Mouse (Mus musculus) embryo, embryonic 10.5 days (tissue): Measurements from ENCODE around the gene Cnih1.
"Not testable (repeated sequence)": the region's sequence is repeated elsewhere in the genome, so short reads cannot be mapped to it uniquely, and the experiment has no call there.

Experiments used
- DNase-seq: peaks from one replicate; pipeline ENCODE4 v3.0.0-alpha.2; 2015; ENCODE audit warnings: low spot score

Cnih1 gene

DNA sequence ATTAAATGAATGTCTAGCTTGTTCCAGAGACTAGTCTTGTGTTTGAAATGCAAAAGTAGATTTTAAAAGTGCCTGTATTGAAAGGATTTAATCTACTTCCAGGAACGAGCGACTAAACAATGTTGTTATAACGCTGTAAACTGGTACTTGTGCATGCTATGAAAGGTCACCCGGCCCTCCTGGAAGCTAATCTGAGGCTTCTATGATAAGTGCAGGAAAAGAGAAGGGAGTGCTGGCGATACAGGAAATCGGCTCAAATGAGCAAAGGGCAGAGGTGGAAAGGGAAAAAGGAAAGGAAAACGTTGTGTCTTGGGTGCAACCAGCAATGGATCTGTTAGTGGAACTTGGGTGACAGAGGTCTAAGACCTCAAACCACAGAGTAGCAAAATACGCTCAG, 292 bp upstream of the Cnih1 start:
- no peak for DNase-seq

DNA sequence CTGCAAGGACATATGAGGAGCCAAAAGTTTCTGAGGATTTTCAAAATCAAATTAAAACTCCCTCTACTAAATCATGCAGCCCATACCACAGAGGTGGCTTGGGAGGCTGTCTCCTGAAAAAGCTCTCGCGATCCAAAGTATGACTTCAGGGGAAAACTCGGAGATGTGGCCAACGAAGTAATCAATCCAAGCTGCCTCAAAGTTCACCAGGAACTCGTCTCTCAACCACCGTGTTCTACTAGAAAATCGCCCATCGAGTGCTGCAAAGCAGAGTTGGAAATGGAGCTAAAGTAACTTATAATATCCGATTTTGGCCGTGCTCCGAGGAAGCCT, 791 bp downstream of the Cnih1 start:
- no peak for DNase-seq

DNA sequence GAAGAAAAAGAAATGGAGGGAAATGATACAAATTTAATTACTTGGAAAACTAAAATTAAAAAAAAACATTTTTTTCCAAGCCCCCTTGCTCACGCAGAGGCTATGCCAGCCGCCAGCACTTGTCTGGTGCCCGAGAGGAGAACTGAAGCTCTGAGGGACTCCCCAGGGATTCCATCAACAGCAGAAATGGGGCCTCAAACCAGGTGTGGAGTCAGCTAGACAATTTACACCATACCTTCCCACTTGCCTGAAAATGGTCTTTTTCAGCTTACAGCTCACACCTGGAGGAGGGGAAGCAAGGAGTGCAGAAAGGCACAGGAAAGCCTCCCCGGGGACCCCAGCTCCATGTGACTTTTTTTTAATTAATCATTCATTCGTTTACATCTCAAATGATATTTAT, 3.0 kb downstream of the Cnih1 start:
- DNase-seq: no peak

DNA sequence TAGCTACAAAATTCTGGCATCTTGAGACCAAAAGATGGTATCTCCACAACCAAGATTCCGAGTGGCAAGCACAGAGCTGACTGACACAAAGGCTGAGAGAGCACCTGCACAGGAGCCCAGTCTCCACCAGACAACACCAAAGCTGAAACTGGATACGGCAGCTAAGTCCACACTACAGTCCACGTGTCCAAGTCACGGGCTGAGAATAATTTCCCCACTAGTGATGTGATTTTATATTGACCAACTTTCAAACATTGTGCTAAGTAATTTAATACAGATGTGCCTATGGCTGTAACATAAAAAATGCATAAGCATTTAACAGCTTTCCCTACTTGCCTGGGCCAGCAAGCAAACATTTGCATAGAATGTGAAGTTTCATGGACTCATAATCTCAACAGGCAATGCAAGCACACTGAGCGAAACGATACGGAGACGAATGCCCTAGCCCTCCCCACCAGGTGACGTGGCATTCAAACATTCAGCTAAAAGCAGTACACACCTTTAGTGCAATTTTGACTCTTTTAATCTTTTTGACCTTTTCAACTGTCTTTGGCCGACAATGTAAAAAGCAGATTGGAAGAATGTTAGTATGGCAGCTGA, 4.8 kb downstream of the Cnih1 start:
- no peak for DNase-seq

DNA sequence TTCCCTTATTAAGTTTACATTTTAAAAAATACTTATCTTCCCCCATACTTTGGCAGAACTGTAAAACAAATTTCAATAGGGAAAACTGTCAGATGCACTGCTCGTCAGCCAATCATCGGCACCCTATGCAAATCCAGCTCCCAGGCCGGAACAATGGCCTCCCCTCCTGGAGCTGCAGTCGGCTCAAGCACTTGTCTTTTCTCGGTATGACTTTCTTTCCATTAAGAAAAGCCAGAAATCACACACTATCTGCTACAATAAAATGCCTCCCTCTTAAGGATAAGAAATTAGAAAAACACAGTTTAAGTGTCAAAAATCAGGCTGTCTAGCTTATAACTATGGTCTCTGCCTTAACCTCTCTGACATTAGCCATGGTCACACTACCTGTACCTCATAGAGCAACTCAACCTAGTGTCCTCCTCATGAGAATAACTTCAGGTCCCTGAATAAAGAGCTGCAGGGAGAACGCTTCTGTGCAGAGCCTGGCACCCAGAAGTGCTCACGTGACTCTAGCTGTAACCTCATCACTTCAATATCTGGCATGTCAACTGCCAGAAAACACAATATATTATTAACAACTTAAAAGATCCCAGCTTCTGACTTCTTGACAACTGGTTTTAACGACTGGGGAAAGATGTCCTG, 5.9 kb downstream of the Cnih1 start:
- no peak for DNase-seq

DNA sequence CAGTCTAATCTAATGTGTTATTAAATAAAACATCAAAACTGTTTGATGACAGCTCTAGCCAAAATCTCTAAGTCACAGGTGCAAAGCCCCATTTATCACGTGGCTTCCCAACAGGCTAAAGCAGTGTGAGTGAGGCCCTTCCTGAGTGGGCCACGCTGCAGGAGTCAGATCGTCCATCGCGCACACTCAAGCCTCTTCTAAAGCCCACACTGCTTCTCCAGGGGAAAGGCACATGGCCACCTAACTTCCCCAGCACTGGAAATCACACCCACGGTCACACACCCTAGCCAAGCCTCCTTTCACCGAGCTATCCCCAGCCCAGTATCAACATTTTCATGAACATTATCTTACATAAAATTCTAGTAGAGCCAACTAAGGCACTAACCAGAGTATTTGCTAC, 7.1 kb downstream of the Cnih1 start:
- DNase-seq: no peak

DNA sequence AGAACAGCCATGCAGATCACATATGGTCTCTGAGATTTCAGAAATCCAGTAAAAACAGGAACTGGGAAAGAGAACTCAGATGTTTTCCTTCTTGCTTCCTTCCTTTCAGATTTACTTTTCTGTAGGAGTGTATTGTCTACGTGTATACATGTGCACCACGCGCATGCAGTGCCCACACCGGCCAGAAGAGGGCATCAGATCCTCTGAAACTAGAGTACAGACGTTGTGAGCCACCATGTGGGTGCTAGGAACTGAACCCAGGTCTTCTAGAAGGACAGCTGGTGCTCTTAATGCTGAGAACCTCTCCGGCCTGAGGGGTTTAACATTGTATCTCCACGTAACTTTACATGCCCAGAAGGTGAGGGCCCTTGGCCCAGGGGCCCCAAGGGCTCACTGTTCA, 9.0 kb downstream of the Cnih1 start:
- DNase-seq: no peak

DNA sequence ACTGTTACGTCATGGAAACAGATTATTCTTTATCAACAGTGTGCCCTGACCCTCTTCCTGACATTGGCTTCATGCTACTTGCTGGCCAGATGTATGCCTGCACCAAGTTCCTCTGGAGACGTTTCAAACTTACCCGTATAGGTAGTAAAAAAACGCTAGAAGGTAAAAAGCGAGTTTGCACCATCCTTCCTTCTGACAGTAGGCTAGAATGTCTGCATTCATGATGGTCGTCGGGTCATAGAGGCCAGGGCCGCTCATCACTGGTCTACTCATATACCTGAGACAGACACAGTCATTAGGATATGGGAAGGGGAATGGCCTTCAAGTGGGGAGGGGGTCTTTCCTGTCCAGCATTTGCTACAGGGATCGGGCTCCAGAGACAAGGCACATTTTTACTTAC, 9.5 kb downstream of the Cnih1 start:
- DNase-seq: no peak

DNA sequence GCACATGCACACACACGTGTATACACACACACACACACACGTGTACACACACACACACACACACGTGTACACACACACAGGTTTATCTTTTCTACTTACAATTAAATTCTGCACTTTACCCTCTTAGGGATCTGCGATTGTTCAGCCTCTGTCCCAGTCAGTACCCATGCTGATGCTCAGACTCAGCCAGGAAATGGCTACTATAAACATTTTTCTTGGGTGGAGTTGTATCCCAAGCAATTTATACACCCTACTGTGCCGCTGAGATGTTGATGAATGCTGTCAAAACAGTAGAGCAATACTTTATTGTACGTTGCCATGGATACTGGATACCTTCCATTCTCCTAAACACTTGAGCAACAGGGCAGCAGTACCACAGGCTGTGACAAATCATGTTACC, 18.2 kb downstream of the Cnih1 start:
- no peak for DNase-seq

DNA sequence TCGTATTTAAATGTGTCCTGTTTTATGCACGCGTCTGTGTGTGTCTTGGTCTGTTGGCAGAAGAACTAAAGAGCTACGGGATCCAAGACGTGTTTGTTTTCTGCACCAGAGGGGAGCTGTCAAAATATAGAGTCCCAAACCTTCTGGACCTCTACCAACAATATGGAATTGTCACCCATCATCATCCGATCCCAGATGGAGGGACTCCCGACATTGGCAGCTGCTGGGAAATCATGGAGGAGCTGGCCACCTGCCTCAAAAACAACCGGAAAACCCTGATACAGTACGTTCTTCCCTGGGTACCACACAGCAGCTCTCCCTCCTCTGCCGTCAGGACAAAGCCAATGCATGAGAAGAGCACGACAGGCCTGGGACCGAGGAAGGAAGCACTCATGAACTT, 21.1 kb downstream of the Cnih1 start:
- no peak for DNase-seq

DNA sequence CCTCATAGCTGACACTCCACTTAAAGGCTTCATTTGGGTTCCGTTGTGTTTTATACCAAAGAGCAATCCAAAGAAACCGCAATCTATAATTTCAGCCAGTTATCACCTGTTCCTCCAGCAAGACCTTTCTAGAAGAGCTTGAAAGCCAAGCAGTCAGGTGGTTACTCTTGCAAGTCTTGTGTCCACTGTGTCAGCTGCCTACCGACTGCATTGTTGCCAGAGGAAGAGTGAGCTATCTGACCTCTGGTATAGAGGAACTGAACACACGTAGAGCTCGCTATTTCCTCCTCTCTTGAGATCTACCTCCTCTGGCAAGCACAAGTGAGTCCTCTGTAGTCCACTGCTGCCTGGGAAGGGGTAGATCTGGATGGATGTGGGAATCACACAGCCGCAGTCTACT, 27.0 kb downstream of the Cnih1 start:
- DNase-seq: peak; percentile 22

DNA sequence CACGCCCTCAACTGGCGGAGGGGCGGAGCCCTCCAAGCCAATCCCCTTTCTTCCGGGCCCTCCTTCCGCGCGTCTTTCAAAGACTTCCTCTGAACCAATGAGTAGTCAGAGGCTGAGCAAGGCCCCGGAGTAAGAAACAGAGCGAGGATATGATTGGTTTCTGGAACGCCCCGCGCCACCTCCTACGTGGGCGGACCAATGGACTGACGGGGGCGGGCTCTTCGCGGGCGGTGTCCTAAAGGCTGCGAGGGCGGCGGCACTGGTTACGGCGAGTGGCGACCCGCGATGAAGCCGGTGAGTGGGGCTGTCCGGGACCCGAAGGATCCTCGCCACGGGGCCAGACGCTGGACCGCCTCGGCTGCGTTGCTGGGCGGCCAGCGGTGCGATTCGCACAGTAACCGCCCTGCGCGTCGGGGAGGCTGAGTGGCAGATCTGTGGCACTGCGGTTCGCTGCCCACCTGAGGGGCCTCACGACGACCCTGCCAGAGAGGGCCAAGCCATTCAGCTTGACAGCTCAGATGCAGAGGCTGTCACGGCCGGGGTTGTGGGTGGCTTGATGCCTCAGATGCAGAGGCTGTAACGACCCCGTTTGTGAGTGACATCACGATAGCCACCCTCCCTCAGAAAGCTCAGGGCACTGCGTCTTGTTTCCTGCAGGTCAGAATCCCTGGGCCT, 27.7 kb downstream of the Cnih1 start, which contains the start of gene Cdkn3:
TSS of gene Cdkn3 (plus strand) at position 187 of the 675 bp plus-strand sequence.
- peak; percentile 95 for DNase-seq

DNA sequence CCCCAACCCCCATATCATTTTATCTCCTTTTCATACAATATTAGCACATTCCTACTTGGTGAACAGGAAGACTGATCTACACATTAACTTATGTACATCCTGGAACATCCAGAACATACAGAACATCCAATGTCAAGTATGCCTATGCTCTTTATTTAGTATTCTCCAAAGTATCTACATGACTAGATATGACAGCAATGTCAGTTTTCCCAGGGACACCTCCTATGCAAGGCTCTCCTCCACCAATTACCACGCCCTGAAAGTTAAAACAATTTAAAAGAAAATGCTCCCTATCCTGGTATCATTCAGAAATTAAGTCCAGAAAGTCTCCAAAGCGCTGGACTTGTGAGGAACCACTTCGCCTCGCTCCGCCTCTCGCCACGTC, 28.2 kb downstream of the Cnih1 start:
- DNase-seq: no peak

DNA sequence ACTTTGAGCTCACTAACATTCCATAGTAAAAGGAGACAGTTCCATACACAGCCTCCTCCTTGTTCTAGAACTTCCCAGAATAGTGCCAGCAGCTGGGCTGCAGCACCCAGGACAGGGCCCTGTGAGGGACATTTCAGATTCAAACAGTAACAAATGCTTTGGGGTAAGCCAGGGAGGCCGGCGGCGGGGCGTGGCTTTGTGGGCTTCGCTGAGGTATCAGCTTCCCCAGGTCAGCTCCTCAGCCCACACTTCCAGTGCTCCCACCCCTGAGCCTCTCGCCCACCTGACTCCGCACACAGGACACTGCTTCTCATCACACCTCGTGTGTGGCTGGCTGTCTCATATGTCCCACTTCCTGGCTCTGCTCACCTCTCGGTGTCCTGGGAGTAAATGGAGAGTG, 30.5 kb downstream of the Cnih1 start:
- no peak for DNase-seq

DNA sequence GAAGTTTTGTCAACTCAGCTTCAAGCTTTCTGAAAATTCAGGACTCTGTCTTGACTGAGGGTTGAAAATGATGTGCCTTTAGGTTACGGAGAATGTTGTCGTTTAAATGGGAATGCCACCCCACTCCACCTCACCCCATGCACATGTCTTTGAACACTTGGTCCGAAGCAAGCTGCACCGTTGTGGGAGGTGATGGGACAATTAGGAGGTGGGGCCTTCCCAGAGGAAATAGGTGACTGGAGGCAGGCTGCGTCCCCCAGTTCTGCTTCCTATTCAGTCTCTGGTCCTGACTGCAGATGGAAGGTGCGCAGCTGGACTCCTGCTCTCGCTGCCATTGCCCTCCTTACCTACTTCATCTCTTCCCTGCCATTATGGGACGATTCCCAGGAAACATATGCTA, 32.4 kb downstream of the Cnih1 start:
- DNase-seq: no peak

DNA sequence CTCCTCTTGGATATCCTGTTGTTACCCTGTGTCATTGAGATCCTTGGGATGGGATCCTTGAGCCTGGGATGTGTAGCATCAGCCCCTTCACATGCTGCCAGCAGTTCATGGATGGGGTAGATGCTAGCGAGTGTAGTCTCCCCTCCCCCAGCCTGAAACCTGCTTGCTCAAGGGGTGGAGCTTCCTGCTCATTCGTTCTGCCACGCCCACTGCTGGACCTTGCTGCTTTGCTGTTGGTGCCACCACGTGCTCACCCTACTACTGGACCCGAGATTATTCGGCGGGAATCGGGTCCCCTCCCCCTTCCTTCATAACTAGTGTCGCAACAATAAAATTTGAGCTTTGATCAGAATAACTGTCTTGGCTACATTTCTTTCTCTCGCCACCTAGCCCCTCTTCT, 33.8 kb downstream of the Cnih1 start:
- DNase-seq: not testable (repeated sequence)

DNA sequence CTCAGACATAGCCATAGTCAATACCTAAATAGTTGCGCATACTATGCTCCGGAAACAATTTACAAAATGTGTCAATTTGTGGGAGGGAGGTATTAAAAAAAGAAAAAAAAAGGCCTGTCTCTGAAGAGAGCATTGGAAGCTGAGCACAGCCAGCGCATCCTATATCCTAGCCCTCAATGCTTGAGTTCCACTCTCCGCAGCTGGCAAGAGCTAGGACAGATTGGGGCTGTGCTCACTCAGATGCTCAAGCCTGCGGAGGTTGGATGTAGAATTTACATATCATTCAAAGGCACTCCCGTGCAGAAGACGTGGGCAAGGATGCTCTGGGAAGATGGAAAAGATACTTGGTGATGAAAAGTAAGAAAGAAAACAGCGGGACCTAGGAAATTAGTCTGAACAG, 42.8 kb downstream of the Cnih1 start:
- no peak for DNase-seq

DNA sequence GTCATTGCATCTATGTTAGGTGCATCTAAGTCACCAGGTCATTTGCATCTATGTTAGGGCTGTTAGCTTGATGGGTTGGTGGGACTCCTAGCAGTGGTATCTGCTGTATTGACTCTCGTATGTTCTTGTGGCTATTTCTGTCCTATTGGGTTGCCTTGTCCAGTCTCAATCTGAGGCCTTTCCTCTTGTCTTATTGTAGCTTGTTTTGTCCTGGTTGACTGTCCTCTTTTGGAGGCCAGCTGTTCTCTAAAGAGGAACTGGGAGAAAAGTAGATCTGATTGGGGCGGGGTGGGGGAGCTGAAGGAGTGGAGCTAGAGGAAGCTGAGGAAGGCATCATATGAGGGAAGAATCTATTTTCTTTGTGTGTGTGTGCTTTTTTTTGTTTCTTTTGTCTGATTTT, 45.5 kb downstream of the Cnih1 start:
- no peak for DNase-seq

DNA sequence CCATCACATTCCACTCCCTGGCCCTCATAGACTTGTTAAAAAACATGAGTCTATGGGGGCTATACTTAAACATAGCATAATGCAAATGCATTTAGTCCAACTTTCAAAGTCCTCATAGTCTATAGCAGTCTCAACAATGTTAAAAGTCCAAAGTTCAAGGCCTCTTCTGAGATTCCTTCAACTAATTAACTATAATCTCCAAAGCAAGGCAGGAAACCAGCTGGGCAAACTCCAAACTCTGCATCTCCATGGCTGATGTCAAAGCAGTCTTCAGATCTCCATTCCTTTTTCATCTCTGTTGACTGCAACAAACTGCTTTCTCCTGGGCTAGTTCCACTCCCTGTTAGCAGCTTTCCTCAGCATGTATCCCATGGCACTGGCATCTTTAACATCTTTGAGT, 50.9 kb downstream of the Cnih1 start:
- DNase-seq: not testable (repeated sequence)

DNA sequence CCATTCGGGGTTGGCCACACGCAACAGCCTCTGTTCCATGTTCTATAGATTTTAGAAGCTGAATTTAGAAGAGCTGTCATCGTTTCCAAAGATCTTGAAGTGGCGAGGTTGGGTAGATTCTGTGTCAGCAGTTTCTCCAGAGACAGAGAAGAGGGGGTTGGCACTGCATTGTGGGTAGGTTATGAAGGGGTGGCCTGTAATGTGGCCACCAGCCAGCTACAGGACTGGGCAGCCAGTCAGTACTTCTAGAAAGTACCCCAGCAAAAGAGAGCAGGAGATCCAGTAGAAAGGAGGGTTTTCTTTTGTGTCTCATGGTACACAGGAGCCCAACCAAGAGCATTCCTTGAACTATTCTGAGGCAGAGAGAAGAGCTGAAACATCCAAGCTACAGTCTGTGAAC, 51.8 kb downstream of the Cnih1 start:
- DNase-seq: no peak

DNA sequence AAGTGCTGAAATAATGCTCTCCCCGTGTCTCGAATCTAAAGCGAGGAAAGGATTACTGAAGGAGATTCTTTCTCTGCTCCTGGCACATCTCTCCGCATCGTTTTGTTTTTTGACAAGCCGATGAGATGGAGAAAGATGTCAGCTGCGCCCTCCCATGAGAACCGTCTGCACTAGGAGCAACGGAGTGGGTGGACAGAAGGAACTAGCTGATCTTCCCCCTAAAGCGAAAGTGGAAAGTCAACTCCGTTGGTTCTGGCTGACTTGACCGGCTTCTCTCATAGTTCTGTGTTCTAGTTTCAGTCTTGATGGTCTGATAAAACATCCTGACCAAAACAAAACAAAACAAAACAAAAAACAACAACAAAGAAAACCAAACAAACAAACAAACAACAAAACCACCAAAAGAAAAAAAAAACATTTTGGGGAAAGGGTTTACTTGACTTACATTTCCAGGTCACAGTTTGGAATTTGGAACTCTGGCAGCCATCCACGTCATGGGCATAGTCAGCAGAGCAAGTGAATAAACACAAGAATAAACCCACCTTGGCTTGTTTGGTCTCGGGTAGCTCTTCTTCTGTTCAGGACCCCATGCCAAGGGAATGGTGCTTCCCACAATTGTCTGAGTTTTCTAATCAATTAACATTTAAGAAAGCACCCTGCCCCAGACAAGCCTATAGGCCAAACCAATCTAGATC, 53.3 kb downstream of the Cnih1 start:
- no peak for DNase-seq

DNA sequence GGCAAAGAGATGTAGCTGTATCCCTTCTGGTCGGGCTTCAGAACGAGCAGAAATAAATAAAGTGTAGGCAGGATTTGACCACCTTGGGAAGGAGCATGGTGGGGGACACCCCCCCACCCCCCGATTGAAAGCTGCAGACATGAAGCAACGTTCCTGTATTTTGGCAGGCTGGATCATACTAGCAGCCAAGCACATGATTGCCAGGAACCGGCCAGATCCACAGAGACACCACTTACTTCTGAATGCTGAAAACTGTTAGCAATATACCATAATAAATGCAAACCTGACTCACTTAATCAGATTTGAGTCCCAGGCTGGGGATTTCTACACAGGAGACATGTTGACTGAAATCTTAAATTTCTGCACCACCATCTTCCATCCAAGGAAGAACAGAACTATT, 53.9 kb downstream of the Cnih1 start:
- no peak for DNase-seq

DNA sequence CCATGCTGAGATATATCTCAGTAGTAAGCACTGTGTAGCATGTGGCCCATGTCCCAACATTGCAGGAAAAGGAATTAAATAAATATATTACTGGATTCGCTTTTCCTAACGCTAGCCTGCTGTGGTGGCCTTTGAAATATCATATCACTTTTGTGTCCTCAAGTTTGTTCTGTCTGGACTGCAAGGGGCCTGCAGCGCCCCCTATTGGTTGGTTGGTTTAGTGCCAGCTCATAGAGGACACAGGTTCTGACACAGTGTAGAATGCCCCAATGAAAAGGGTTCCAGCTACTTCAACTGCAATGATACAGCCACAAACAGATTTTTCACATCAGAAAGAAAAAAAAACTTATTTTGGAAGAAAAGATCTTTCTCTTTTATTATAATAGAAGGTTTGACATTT, 62.5 kb downstream of the Cnih1 start:
- no peak for DNase-seq
